ENCODE assay signal across 8 mouse cellular contexts in genomic region chr13:54503278-54503603, GRCm38 (mm10). TPM values are rescaled to one million over a fixed set of nuclear protein-coding genes. Genes with fewer than 3 reads are reported as not detected.
DNase-seq lines count a peak whose midpoint lies in the region; ATAC-seq and TF ChIP-seq lines count a peak whose summit lies in the region.

No protein-coding gene starts in this region.

- peak overlapping the region; percentile 84 for H3K9ac ChIP-seq in heart, embryonic 12.5 days
- H3K9ac ChIP-seq in ES-E14 (ENCODE audit: insufficient read depth, low read depth, low read length, poor library complexity, severe bottlenecking): peak overlapping the region; percentile 72

- ATAC-seq in heart, embryonic 12.5 days (ENCODE audit: insufficient number of reproducible peaks, low FRiP score): peak; percentile 49; the same call in 1 of the 2 replicates
- peak; percentile 54 to 56; a peak in 3 of 4 replicates for ATAC-seq in hematopoietic stem cell, adult 5-6 weeks (replicated peaks in 1 of 2; ENCODE audit: insufficient read depth in 1 of 2, low FRiP score in 2 of 2, low TSS enrichment in 1 of 2, low read depth in 1 of 2, poor library complexity in 2 of 2, severe bottlenecking in 2 of 2)
- peak; percentile 32 for ATAC-seq in megakaryocyte progenitor cell, adult 5-6 weeks (replicated peaks; ENCODE audit: poor library complexity)

- peak overlapping the region; percentile 76 for H3K4me3 ChIP-seq in heart, embryonic 12.5 days
- H3K4me3 ChIP-seq in ES-E14 (ENCODE audit: insufficient read depth in 1 of 2, low read depth in 1 of 2, low read length in 2 of 2, poor library complexity in 1 of 2, severe bottlenecking in 1 of 2): peak overlapping the region; percentile 69 to 86

- no peaks in the 10 kb centered on the region for H3K9me3 ChIP-seq in heart, embryonic 12.5 days (replicated peaks)
- no peaks in the 10 kb centered on the region for H3K9me3 ChIP-seq in ES-E14 (ENCODE audit: control insufficient read depth, insufficient read depth, low read depth, low read length)

- in situ Hi-C loops in ES-E14 (cut with MboI; ENCODE audit: low sequenced_read_pairs in 2 of 2, unreplicated experiment in 2 of 2): no loop called here

- H3K36me3 ChIP-seq in heart, embryonic 12.5 days: no peaks in the 10 kb centered on the region
- H3K36me3 ChIP-seq in ES-E14 (ENCODE audit: control insufficient read depth, insufficient read depth, low read length, poor library complexity, severe bottlenecking): no peaks in the 10 kb centered on the region

- 1% methylated on average over 14 of the region's 14 CpGs for WGBS in heart, embryonic 12.5 days

- peak overlapping the region; percentile 81 for H3K4me2 ChIP-seq in heart, embryonic 12.5 days

- intact Hi-C loops in heart, postnatal 14 days (cut with DNase I): no loop called here
- intact Hi-C loops in gastrocnemius, postnatal 36 days (cut with DNase I): no loop called here

- H3K27me3 ChIP-seq in heart, embryonic 12.5 days (replicated peaks): no peaks in the 10 kb centered on the region

- peaks cover 10% of the 10 kb centered on the region for H3K4me1 ChIP-seq in heart, embryonic 12.5 days (replicated peaks)
- peaks cover 4 to 6% of the 10 kb centered on the region in 2 experiments; a peak in 2 of 4 replicates for H3K4me1 ChIP-seq in ES-E14 (ENCODE audit: control insufficient read depth in 2 of 2, insufficient read depth in 2 of 2, low read length in 2 of 2, poor library complexity in 1 of 2)

- no peak overlapping the region for H3K27ac ChIP-seq in heart, embryonic 12.5 days (ENCODE audit: poor library complexity, severe bottlenecking)
- H3K27ac ChIP-seq in ES-E14 (ENCODE audit: insufficient read depth, low read depth, low read length, poor library complexity, severe bottlenecking): no peak overlapping the region

- no peak for DNase-seq in heart, postnatal 14 days
- DNase-seq in ES-E14 (ENCODE audit: low read depth, low spot score): no peak
- DNase-seq in gastrocnemius, postnatal 36 days: no peak
- no peak for DNase-seq in right cerebral cortex, postnatal 36 days (ENCODE audit: low spot score in 2 of 2)
- no peak for DNase-seq in kidney, postnatal 36 days

TF ChIP-seq in ES-E14, 5 proteins besides CTCF, POLR2A, EP300 and RAD21:
- TF ChIP-seq HCFC1 (IDR thresholded peaks at IDR 0.05; ENCODE audit: borderline replicate concordance, insufficient read depth, low read length): no peak
- no peak for TF ChIP-seq ZC3H11A (IDR thresholded peaks at IDR 0.05; ENCODE audit: borderline replicate concordance, low read depth, low read length)
- no peak for TF ChIP-seq ZNF384 (IDR thresholded peaks at IDR 0.05; ENCODE audit: low read depth, low read length)
- TF ChIP-seq MAFK (IDR thresholded peaks at IDR 0.05; ENCODE audit: insufficient read depth, low read depth, low read length): no peak
- no peak for TF ChIP-seq CHD2 (IDR thresholded peaks at IDR 0.05; ENCODE audit: low read depth, low read length)

RNA-seq across cellular contexts. Expression of gene Simc1, which starts 0.3 kb away (rescaled TPM):
- polyA plus RNA-seq in heart, embryonic 12.5 days (2016; fragmentation: Nextera tagmentation; extraction: Ambion mirVana): 6.3 and 6.6 TPM in 2 replicates
- total RNA-seq in heart, postnatal 14 days (2021): 1 to 10 TPM; 1.8 to 2.8 TPM
- total RNA-seq in ES-E14 (2012; rRNA removed): 6.9 and 10.8 TPM in 2 replicates
- 11.4 and 13.7 TPM in 2 replicates for total RNA-seq in hematopoietic stem cell, adult 5-6 weeks (2017)
- total RNA-seq in megakaryocyte progenitor cell, adult 5-6 weeks (2015): 13.6 and 22.0 TPM in 2 replicates
- total RNA-seq in megakaryocyte progenitor cell, adult 5-6 weeks (2017): 4.0 and 7.0 TPM in 2 replicates
- total RNA-seq in gastrocnemius, postnatal 36 days (2021): 1 to 10 TPM; 1.6 to 3.4 TPM

RNA-seq across cellular contexts. Expression of gene Thoc3, which starts 34.6 kb away (rescaled TPM):
- 88.2 and 92.4 TPM in 2 replicates for polyA plus RNA-seq in heart, embryonic 12.5 days (2016; fragmentation: Nextera tagmentation; extraction: Ambion mirVana)
- total RNA-seq in heart, postnatal 14 days (2021): 10 to 100 TPM; 23.4 to 26.0 TPM
- 54.6 and 81.8 TPM in 2 replicates for total RNA-seq in ES-E14 (2012; rRNA removed)
- 29.4 and 56.5 TPM in 2 replicates for total RNA-seq in hematopoietic stem cell, adult 5-6 weeks (2017)
- 24.8 and 25.9 TPM in 2 replicates for total RNA-seq in megakaryocyte progenitor cell, adult 5-6 weeks (2015)
- 40.3 and 47.1 TPM in 2 replicates for total RNA-seq in megakaryocyte progenitor cell, adult 5-6 weeks (2017)
- total RNA-seq in gastrocnemius, postnatal 36 days (2021): 10 to 100 TPM; 12.9 to 13.7 TPM
